Comparison of ENCODE assay signal across 29 mouse cellular contexts in genomic region chr8:119618887-119619286, GRCm38 (mm10). TPM values are rescaled to one million over a fixed set of nuclear protein-coding genes. Genes with fewer than 3 reads are reported as not detected.
DNase-seq lines count a peak whose midpoint lies in the region; ATAC-seq and TF ChIP-seq lines count a peak whose summit lies in the region.
"Had no signal": no experiment of that assay in that cellular context is flagged by ENCODE, and none has a peak within 500 bp of the region (broad histone marks: within the 10 kb centered on the region; RNA-seq: fewer than 3 reads in every experiment).

No protein-coding gene starts in this region.

- intact Hi-C loops in gastrocnemius, adult 2 months (cut with DNase I): loop anchor here (5.0 kb wide), 1 partner anchor 48 kb away; the partner anchor contains the start of gene Wfdc1

- no peak for TF ChIP-seq EP300 in stomach, postnatal 0 days (optimal IDR thresholded peaks at IDR 0.05)

- peak; percentile 68 for DNase-seq in gastrocnemius, adult 2 months
- no peak for DNase-seq in gastrocnemius, postnatal 4 days (ENCODE audit: low spot score in 2 of 2)
- no peak for DNase-seq in hindbrain, embryonic 10.5 days (ENCODE audit: low spot score)
- peak; percentile 48 for DNase-seq in MN1 (ENCODE audit: low spot score)
- DNase-seq in heart, adult 18-20 months: no peak
- DNase-seq in stomach, postnatal 0 days (ENCODE audit: low spot score): no peak
- DNase-seq: adrenal gland, adult 2 months; adrenal gland, postnatal 10 days; adrenal gland, postnatal 25 days; cerebellum, adult 11 months; cerebellum, adult 18-20 months; cerebellum, adult 8-10 months; cerebellum, adult 9-11 months; cerebellum, postnatal 14 days; cerebellum, postnatal 36 days; embryo, embryonic 11 days had no signal

- peaks cover 34% of the 10 kb centered on the region for H3K4me1 ChIP-seq in hindbrain, embryonic 10.5 days (replicated peaks)
- no peaks in the 10 kb centered on the region for H3K4me1 ChIP-seq in hindbrain, embryonic 16.5 days (ENCODE audit: control insufficient read depth, insufficient read depth, low read depth, low read length)
- no peaks in the 10 kb centered on the region for H3K4me1 ChIP-seq in stomach, postnatal 0 days (replicated peaks; ENCODE audit: control insufficient read depth, insufficient read depth)
- H3K4me1 ChIP-seq: embryonic facial prominence, embryonic 13.5 days; embryonic facial prominence, embryonic 15.5 days; forebrain, embryonic 12.5 days had no signal

- no peak overlapping the region for H3K4me2 ChIP-seq in hindbrain, embryonic 16.5 days (ENCODE audit: low read length)
- no peak overlapping the region for H3K4me2 ChIP-seq in stomach, postnatal 0 days (replicated peaks; ENCODE audit: low read depth)
- H3K4me2 ChIP-seq: embryonic facial prominence, embryonic 13.5 days; embryonic facial prominence, embryonic 15.5 days; forebrain, embryonic 12.5 days had no signal

- peak overlapping the region; percentile 36; the same call in 1 of the 2 replicates for H3K4me3 ChIP-seq in gastrocnemius, adult 2 months
- H3K4me3 ChIP-seq in hindbrain, embryonic 10.5 days: no peak overlapping the region
- no peak overlapping the region for H3K4me3 ChIP-seq in hindbrain, embryonic 16.5 days (ENCODE audit: low read length)
- no peak overlapping the region for H3K4me3 ChIP-seq in stomach, postnatal 0 days (ENCODE audit: low read depth, low read length)
- H3K4me3 ChIP-seq: embryonic facial prominence, embryonic 13.5 days; embryonic facial prominence, embryonic 15.5 days; erythroblast, embryonic 14.5 days; forebrain, embryonic 10.5 days; forebrain, embryonic 12.5 days had no signal

- no peak overlapping the region for H3K9ac ChIP-seq in hindbrain, embryonic 16.5 days (ENCODE audit: low read depth, low read length)
- H3K9ac ChIP-seq in stomach, postnatal 0 days (ENCODE audit: low read length): no peak overlapping the region
- H3K9ac ChIP-seq: embryonic facial prominence, embryonic 13.5 days; embryonic facial prominence, embryonic 15.5 days; forebrain, embryonic 12.5 days had no signal

- H3K36me3 ChIP-seq in hindbrain, embryonic 10.5 days: no peaks in the 10 kb centered on the region
- no peaks in the 10 kb centered on the region for H3K36me3 ChIP-seq in hindbrain, embryonic 16.5 days (ENCODE audit: control insufficient read depth, insufficient read depth, low read length)
- H3K36me3 ChIP-seq in stomach, postnatal 0 days (ENCODE audit: control insufficient read depth, insufficient read depth, low read length): no peaks in the 10 kb centered on the region
- H3K36me3 ChIP-seq: embryonic facial prominence, embryonic 13.5 days; embryonic facial prominence, embryonic 15.5 days; forebrain, embryonic 10.5 days; forebrain, embryonic 12.5 days; G1E had no signal

- peak overlapping the region; percentile 91 for H3K27ac ChIP-seq in gastrocnemius, adult 2 months
- peak overlapping the region; percentile 35; the same call in 1 of the 2 replicates for H3K27ac ChIP-seq in hindbrain, embryonic 10.5 days
- H3K27ac ChIP-seq in hindbrain, embryonic 16.5 days (ENCODE audit: low read depth, low read length): no peak overlapping the region
- no peak overlapping the region for H3K27ac ChIP-seq in stomach, postnatal 0 days (replicated peaks)
- H3K27ac ChIP-seq: embryonic facial prominence, embryonic 13.5 days; embryonic facial prominence, embryonic 15.5 days; forebrain, embryonic 10.5 days; forebrain, embryonic 12.5 days had no signal

- WGBS in hindbrain, embryonic 10.5 days: 69% methylated on average over 5 of the region's 5 CpGs
- 74% methylated on average over 5 of the region's 5 CpGs for WGBS in hindbrain, embryonic 16.5 days
- WGBS in stomach, postnatal 0 days: 51% methylated on average over 5 of the region's 5 CpGs

- ATAC-seq in hindbrain, embryonic 16.5 days: no peak
- no peak for ATAC-seq in stomach, postnatal 0 days (ENCODE audit: low FRiP score, low TSS enrichment)
- ATAC-seq: forebrain, embryonic 14.5 days; forebrain, embryonic 16.5 days had no signal

- no peak for TF ChIP-seq CTCF in gastrocnemius, adult 2 months (IDR thresholded peaks at IDR 0.05)
- TF ChIP-seq CTCF in stomach, postnatal 0 days (IDR thresholded peaks at IDR 0.05; ENCODE audit: low read depth): no peak

- H3K9me3 ChIP-seq in hindbrain, embryonic 10.5 days: no peaks in the 10 kb centered on the region
- H3K9me3 ChIP-seq in hindbrain, embryonic 16.5 days (ENCODE audit: control insufficient read depth, low read length): no peaks in the 10 kb centered on the region
- H3K9me3 ChIP-seq in stomach, postnatal 0 days (ENCODE audit: control insufficient read depth, low read length): no peaks in the 10 kb centered on the region
- H3K9me3 ChIP-seq: embryonic facial prominence, embryonic 13.5 days; embryonic facial prominence, embryonic 15.5 days; forebrain, embryonic 10.5 days; forebrain, embryonic 12.5 days; G1E had no signal

- peaks cover 21% of the 10 kb centered on the region for H3K27me3 ChIP-seq in hindbrain, embryonic 10.5 days (ENCODE audit: insufficient read depth, poor library complexity, severe bottlenecking)
- H3K27me3 ChIP-seq in hindbrain, embryonic 16.5 days (replicated peaks; ENCODE audit: control insufficient read depth, insufficient read depth, low read length): no peaks in the 10 kb centered on the region
- no peaks in the 10 kb centered on the region for H3K27me3 ChIP-seq in stomach, postnatal 0 days (ENCODE audit: control insufficient read depth, insufficient read depth, low read length)

RNA-seq across cellular contexts. Expression of gene Adad2, which starts 6.3 kb away (rescaled TPM):
- total RNA-seq in gastrocnemius, adult 2 months (2021): not detected
- total RNA-seq in gastrocnemius, postnatal 4 days (2021): not detected
- polyA plus RNA-seq in hindbrain, embryonic 10.5 days (2016; fragmentation: Nextera tagmentation; extraction: Ambion mirVana): 0.16 and 0.41 TPM in 2 replicates
- polyA plus RNA-seq in hindbrain, embryonic 16.5 days (2015; fragmentation: Nextera tagmentation; extraction: Ambion mirVana): 0.23 and 0.29 TPM in 2 replicates
- total RNA-seq in heart, adult 18-20 months (2021): not detected
- not detected in 2 replicates for polyA plus RNA-seq in stomach, postnatal 0 days (2015; fragmentation: Nextera tagmentation; extraction: Ambion mirVana)
- total RNA-seq: adrenal gland, adult 2 months; adrenal gland, postnatal 10 days; adrenal gland, postnatal 25 days; adrenal gland, postnatal 4 days; common myeloid progenitor, adult 5-6 weeks; G1E had no signal
- polyA plus RNA-seq: adrenal gland, adult 2 months; C2C12; embryonic facial prominence, embryonic 13.5 days; erythroblast, embryonic 14.5 days; forebrain, embryonic 16.5 days; G1E had no signal

RNA-seq across cellular contexts. Expression of gene Taf1c, which starts 13.9 kb away (rescaled TPM):
- 1 to 10 TPM; 5.2 to 6.6 TPM for total RNA-seq in gastrocnemius, adult 2 months (2021)
- 1 to 10 TPM; 5.8 to 6.1 TPM for total RNA-seq in gastrocnemius, postnatal 4 days (2021)
- polyA plus RNA-seq in hindbrain, embryonic 10.5 days (2016; fragmentation: Nextera tagmentation; extraction: Ambion mirVana): 16.8 and 17.4 TPM in 2 replicates
- polyA plus RNA-seq in hindbrain, embryonic 16.5 days (2015; fragmentation: Nextera tagmentation; extraction: Ambion mirVana): 13.0 and 15.2 TPM in 2 replicates
- total RNA-seq in heart, adult 18-20 months (2021): 1 to 10 TPM; 3.5 to 4.5 TPM
- 5.9 and 6.2 TPM in 2 replicates for polyA plus RNA-seq in stomach, postnatal 0 days (2015; fragmentation: Nextera tagmentation; extraction: Ambion mirVana)

RNA-seq across cellular contexts. Expression of gene Kcng4, which starts 16.6 kb away (rescaled TPM):
- total RNA-seq in gastrocnemius, adult 2 months (2021): 10 to 100 TPM; 14.1 to 14.3 TPM
- under 1 TPM; 0.17 to 0.29 TPM for total RNA-seq in gastrocnemius, postnatal 4 days (2021)
- 0.16 and 0.29 TPM in 2 replicates for polyA plus RNA-seq in hindbrain, embryonic 10.5 days (2016; fragmentation: Nextera tagmentation; extraction: Ambion mirVana)
- polyA plus RNA-seq in hindbrain, embryonic 16.5 days (2015; fragmentation: Nextera tagmentation; extraction: Ambion mirVana): 0.13 and 0.14 TPM in 2 replicates
- under 1 TPM in 1 of 2 experiments, not detected in 1; 0.15 TPM for total RNA-seq in heart, adult 18-20 months (2021)
- polyA plus RNA-seq in stomach, postnatal 0 days (2015; fragmentation: Nextera tagmentation; extraction: Ambion mirVana): 0.49 and 0.52 TPM in 2 replicates
- total RNA-seq: common myeloid progenitor, adult 5-6 weeks had no signal
- polyA plus RNA-seq: C2C12; embryonic facial prominence, embryonic 11.5 days; erythroblast, embryonic 14.5 days; forebrain, embryonic 16.5 days; G1E had no signal

RNA-seq across cellular contexts. Expression of gene Dnaaf1, which starts 43.9 kb away (rescaled TPM):
- total RNA-seq in gastrocnemius, adult 2 months (2021): not detected
- total RNA-seq in gastrocnemius, postnatal 4 days (2021): not detected
- polyA plus RNA-seq in hindbrain, embryonic 10.5 days (2016; fragmentation: Nextera tagmentation; extraction: Ambion mirVana): 0.39 and 1.3 TPM in 2 replicates
- 0.61 and 0.69 TPM in 2 replicates for polyA plus RNA-seq in hindbrain, embryonic 16.5 days (2015; fragmentation: Nextera tagmentation; extraction: Ambion mirVana)
- total RNA-seq in heart, adult 18-20 months (2021): under 1 TPM in 1 of 2 experiments, not detected in 1; 0.15 TPM
- polyA plus RNA-seq in stomach, postnatal 0 days (2015; fragmentation: Nextera tagmentation; extraction: Ambion mirVana): 0.24 and 0.30 TPM in 2 replicates
- total RNA-seq: adrenal gland, postnatal 10 days; common myeloid progenitor, adult 5-6 weeks had no signal
- polyA plus RNA-seq: adrenal gland, adult 2 months; embryonic facial prominence, embryonic 11.5 days; erythroblast, embryonic 14.5 days had no signal

RNA-seq across cellular contexts. Expression of gene Hsdl1, which starts 43.9 kb away (rescaled TPM):
- 10 to 100 TPM; 15.9 to 16.6 TPM for total RNA-seq in gastrocnemius, adult 2 months (2021)
- total RNA-seq in gastrocnemius, postnatal 4 days (2021): 10 to 100 TPM; 17.9 to 19.3 TPM
- 65.1 and 78.0 TPM in 2 replicates for polyA plus RNA-seq in hindbrain, embryonic 10.5 days (2016; fragmentation: Nextera tagmentation; extraction: Ambion mirVana)
- polyA plus RNA-seq in hindbrain, embryonic 16.5 days (2015; fragmentation: Nextera tagmentation; extraction: Ambion mirVana): 161 and 169 TPM in 2 replicates
- 10 to 100 TPM; 21.3 to 22.9 TPM for total RNA-seq in heart, adult 18-20 months (2021)
- 21.3 and 21.4 TPM in 2 replicates for polyA plus RNA-seq in stomach, postnatal 0 days (2015; fragmentation: Nextera tagmentation; extraction: Ambion mirVana)

Comparison
In these comparisons a context has a peak if more than half of its experiments do, and no peak if none do; other contexts are left out.
1. DNase-seq: peak in gastrocnemius, adult 2 months (single experiment) and MN1 (single experiment); none in gastrocnemius, postnatal 4 days (0 of 2), hindbrain, embryonic 10.5 days (single experiment), heart, adult 18-20 months (0 of 2) and stomach, postnatal 0 days (single experiment).
2. H3K27ac ChIP-seq: peak in gastrocnemius, adult 2 months (single experiment) and hindbrain, embryonic 10.5 days (single experiment); none in hindbrain, embryonic 16.5 days (single experiment) and stomach, postnatal 0 days (single experiment).
3. RNA of gene Kcng4, which starts 16.6 kb away (total RNA-seq): 14.1 to 14.3 TPM in gastrocnemius, adult 2 months; 0.17 to 0.29 TPM in gastrocnemius, postnatal 4 days and 0.15 TPM in heart, adult 18-20 months; every median in the first group is over 10 times any median in the second.